Mouse (Mus musculus) testis, postnatal 14 days (tissue): Measurements from ENCODE around the gene Dock1.

Source experiments
- DNase-seq: peaks from one replicate; pipeline ENCODE4 v3.0.0; 2021; ENCODE audit warnings: low spot score

Gene Dock1

GRCm38 (mm10) chr7:134823891-134824290 is 153.4 kb downstream of the Dock1 start:
- no peak for DNase-seq

GRCm38 (mm10) chr7:134840066-134840465 is 169.6 kb downstream of the Dock1 start:
- DNase-seq, result no peak

DNA sequence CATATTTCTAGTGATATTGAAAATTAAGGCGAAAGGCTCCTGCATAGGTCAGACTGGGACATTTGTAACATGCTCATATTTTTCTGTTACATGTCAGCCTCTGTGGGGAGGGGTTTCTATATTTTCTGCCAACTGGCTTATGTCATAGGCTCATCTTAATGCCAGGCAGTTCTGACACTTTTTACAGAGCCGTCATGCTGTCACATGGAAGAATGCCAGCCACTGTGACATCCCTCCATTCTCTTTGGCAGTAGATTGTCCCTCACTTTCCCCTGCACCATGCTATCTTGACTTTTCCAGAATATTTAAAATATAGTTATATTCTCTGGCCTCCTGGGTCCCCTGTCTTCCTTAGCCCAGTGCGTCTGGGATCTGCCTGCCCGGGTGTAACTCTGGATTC is 172.3 kb downstream of the Dock1 start:
- DNase-seq, result no peak

DNA sequence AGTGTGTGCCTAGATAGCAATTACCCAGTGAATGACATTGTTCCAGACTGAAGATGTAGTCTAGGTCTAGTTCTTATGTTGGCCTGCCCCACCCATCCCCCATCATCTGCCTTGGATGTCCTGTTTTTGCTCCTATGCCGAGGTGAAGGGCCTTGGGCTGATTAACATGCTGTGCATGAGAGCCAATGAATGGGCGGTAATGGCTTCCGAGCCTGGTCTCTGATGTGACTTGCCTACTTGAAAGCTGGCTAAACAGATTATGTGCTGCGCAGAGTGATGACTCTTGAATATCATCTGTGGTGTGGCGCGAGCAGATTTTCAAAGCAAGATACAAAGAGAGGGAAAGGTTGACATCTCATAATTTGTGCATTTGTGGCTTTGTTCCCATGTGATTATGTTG is 191.5 kb downstream of the Dock1 start:
- no peak for DNase-seq

GRCm38 (mm10) chr7:134864175-134864574 is 193.7 kb downstream of the Dock1 start:
- DNase-seq, result peak; percentile 11

- no peak for DNase-seq
These were observed 202.1 kb downstream of the Dock1 start for GRCm38 (mm10) chr7:134872511-134872910.

DNA sequence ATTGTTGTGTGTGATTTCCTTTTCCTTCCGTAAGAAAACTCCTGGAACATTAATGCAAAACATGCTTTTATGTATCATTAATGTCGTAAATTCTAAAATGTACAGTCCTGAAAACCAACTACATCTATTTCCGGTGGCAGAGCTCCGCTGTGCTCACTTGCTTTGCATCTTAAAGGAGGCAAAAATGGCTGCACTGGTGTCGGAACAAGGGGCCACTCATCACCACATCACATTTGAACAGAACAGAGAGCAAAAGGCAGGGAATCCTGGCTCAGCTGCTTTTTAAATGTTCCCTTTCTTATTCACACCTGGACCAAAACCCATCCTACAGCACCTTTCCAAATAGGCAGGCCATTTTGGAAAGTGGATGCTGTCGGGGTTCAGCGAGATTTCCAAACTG is 202.5 kb downstream of the Dock1 start:
- DNase-seq, result no peak

DNA sequence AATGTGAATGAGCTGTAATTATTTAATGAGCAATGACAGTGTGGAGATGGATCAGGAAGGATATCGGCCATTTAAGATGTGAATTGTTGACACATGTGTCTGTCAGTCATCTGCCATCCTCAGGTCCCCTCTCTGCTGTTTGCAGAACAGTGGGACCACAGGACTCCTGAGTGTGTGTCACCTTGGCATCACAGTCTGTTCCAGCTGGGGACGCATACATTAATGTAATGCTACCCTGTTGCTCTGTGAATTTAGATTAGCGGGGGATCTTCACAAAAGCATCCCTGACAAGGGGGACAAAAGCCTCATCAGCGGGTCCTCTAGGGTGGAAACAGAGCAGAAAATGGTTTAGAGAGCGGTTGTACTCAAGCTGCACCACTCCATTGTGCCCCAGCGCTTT is 208.5 kb downstream of the Dock1 start:
- DNase-seq, result no peak

DNA sequence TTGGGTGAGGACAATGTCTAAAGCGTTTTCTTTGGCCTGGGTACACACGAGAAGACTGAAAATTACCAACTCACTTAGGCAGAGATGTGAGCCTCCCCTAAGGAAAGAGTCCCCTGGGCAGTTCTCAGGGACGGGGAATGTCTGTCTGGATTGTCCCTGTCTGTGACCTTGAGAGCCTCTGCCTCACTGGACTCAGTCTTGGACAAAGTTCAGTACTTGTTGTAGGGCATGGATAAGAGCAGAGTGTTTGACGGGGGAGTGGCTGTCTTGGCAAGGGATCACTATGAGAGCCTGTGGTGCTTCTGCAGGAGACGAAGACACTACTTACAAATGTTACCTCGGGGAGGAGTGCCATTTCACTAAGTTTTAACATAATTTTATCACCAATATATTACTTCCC is 210.0 kb downstream of the Dock1 start:
- peak; percentile 73 for DNase-seq

DNA sequence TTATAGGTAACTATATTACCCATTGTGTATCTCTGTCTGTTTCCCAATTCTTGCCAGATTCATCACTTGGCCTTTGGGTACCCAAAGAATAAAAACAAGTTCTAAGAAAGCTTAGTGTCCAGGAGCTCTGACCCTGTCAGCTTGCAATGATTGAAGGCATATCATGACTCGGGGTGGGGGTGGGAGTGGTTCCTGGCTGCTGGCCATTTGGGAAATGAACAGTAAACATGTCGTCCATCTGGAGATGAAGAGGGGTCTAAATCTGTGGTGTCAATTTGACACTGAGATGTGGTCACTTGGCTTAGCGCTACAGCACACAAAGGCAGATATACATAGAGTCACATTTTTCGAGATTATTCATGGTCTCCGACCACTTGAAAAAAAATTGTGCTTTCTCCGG is 213.1 kb downstream of the Dock1 start:
- DNase-seq, result no peak

GRCm38 (mm10) chr7:134892449-134892871 is 222.0 kb downstream of the Dock1 start:
- no peak for DNase-seq

DNA sequence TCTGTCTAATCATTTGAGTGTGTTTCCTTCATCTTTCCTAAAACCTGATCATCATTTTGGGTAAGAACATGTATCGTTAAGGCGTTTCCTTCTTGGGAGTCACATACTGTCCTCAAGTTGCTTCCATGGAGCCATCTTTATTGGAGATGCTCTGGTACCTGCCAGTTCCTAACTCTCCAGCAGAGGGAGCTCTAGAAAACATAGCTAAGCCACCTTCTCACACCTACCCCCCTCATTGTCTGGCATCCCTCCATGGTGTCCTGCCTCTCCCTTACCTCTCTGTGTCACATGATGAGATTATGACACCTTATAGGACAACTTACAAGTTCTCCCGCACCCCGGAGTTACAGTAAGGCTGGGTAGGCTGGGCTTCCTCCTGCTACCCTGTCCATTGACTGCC is 222.5 kb downstream of the Dock1 start:
- no peak for DNase-seq

GRCm38 (mm10) chr7:134894604-134895003 is 224.2 kb downstream of the Dock1 start:
- DNase-seq, result no peak

GRCm38 (mm10) chr7:134899462-134899861 is 229.0 kb downstream of the Dock1 start:
- DNase-seq, result no peak

DNA sequence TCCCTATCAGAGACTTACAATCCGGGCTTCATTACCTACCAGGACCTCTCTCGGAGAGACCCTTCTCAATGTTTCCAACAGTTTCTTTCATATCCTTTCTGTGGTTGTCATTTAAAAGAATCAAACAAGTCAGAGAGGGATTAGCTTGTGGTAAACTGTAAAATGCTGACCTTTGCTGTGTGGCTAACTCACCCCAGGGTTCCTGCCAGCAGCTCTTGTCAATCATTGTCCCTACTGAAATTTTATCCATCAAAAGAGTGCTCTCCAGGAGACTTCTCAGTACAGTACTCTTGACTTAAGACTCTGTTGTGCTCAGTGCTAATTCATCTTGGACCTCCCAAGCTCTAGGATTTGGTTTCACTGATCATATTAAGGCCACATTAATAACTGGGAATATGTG is 231.5 kb downstream of the Dock1 start:
- DNase-seq, result no peak

DNA sequence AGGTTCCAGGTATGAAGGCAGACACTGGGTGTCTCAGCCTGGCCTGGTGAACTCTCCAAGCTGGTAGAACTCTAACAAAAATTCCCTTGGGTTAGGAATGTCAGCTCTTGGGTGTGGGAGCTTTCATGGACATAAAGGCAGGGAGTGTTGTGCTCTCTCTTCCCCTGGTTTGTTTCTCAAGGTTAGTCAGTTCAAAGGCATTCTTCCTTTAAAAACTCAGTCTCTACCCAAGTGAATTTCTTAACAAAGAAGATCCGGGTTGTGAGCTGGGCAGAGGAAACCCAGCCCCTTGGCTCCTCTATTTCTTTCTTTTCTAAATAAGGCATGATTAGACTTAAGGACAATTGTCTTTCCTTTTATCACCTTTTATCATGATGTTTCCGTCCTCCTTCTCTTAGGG is 261.4 kb downstream of the Dock1 start:
- DNase-seq, result no peak

DNA sequence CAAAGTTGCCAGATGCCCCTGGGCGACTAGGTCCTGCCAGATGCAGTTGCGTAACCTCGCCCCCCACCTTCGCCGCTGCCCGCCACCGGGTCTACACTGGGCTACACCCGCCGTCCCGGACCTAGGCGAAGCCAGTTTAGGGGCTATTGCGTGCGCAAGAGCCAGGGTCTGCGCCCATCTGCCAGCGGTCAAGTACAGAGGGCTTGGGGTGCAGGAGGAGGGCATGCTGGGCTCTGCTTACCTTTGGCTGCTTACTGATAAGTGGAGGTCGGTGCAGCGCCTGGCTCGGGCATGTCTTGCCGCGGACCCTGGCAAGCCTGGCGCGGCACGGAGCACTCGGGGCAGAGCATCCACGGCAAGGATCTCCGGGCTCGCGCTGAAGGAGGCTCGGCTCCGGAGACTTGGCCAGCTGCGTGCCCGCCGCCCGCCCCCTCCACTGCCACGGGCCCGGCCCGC is 267.0 kb downstream of the Dock1 start:
- no peak for DNase-seq

DNA sequence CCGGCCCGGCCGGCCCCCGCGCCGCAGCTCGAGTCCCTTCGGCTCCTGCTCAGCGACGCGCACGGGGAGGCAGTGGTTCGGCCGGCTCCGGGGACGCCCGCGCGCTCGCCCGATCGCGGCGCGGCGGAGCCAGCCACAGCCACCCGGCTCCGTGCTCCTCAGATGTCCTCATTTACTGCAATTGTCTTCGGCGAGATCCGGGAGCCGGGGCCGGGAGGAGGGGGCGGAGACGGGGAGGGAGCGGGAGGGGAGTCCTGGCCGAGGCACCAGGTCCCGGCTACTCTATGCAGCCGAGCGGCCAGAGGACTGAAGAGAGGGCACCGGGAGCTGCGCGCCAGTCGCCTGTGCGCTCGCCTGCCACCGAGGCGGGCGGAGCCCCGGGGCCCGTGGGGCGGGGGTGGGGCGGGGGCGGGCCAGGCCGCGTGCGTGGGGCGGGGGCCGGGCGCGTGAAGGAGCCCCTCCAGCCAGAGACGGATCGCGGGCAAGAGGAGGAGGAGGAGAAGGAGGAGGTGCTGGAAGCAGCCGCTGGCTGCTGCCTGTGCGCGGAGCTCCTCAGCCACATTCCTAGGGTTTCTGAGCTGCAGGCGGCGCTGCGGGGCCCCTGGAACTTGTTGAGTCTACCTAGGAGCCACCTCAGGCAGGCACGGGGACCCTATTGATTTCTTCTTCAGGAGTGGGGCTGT is 267.6 kb downstream of the Dock1 start, which contains the start of gene Fam196a:
Fam196a (minus strand) TSS at position 504 of the 683 bp plus-strand sequence.
- DNase-seq, result peak; percentile 47

DNA sequence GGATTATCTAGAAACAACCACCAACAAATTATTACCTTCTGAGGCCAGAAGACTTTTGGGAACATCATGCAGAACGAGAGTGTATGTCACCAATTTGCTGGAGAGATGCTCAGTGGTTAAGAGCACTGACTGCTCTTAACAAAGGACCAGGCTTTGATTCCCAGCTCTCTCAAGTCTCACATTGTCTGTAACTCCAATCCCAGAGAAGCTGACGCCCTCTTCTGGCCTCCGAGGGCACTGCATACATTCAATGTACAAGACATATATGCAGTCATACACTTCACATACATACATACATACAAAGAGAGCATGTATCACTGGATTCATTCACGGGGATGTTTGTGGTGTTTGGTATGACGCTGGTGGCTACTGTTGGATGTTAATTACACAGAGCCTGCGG is 271.4 kb downstream of the Dock1 start:
- DNase-seq, result no peak

- no peak for DNase-seq
These were observed 272.6 kb downstream of the Dock1 start for GRCm38 (mm10) chr7:134943063-134943462.

- no peak for DNase-seq
These were observed 273.2 kb downstream of the Dock1 start for GRCm38 (mm10) chr7:134943701-134944100.

DNA sequence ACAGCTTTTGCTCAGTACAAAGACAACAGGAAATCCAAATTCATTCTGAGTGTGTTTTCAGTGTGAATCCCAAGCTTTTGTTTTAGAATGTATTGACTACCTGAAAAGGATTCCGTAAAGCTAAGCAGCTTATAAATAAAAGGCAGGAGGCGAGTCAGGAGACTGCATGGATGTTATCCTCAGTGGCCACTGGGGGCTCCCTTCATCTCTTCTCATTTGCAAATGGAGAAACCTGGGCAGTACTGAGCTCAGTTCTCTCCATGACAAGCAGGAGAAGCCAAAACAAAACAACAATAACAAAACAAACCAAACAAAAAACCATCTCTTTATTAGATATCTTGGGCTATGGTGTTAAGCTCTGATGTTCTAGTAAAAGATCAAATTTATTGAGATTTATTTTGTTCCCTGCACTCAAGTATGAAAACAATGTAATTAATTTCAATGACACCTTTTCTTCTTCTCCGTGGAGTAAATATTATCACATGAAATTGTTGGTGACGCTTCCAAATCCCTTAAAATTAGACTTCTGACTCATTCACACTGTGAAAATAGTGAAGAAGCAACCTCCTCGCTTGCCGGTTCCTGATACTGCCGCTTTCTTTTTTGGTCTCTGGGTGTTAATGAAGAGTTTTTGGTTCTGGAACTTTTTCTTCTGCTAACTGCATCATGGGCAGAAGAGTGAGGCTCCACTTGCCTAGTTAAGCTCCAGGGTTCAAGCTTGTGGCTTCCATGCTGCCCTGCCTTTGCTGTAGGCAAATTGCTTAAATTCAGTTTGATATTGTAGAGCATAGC is 275.7 kb downstream of the Dock1 start:
- no peak for DNase-seq

DNA sequence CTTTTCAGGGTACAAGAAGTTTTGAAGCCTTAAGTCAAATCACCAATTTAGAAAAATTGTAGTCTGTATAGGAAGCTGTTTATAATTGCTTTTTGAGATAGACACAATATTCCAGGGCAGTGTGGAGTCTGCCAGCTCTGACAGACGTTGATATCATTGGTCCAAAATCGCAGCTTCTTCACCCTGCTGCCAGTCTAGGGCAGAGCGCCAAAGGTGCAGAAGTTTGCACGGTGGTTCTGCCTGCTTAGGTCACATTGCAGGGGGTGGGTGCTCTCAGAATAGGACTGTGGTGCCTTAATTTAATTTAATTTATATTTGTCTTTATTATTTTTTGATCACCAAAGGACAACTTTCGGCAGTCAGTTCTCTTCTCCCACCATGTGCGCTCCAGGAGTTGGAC is 288.6 kb downstream of the Dock1 start:
- DNase-seq, result no peak
